ENCODE assay signal across 1 mouse cellular context in genomic region chr4:59189546-59190237, GRCm38 (mm10).
TF ChIP-seq lines count a peak whose summit lies in the region.

No protein-coding gene starts in this region.

TF ChIP-seq in MEL, 35 proteins besides CTCF, POLR2A, EP300 and RAD21 (continued from another document):
- TF ChIP-seq CHD1 (IDR thresholded peaks at IDR 0.05; ENCODE audit: low read depth, low read length) (0 out of 2 replicates have a peak, but pooled peaks have one; percentile 30), ZMIZ1 (IDR thresholded peaks at IDR 0.05; ENCODE audit: low read depth, low read length) (0 out of 2 replicates have a peak, but pooled peaks have one; percentile 5)
